Mouse (Mus musculus) hindbrain, embryonic 14.5 days (tissue): ENCODE measurements around the gene Padi4. TPM values are rescaled to one million over a fixed set of nuclear protein-coding genes. Genes with fewer than 3 reads are reported as not detected.

ENCODE experiments used
- ATAC-seq: fragments of 200-750 bp; cut with Nextera tagmentation; 2 replicates; pipeline ENCODE4 v1.8.0; 2017; ENCODE audit warnings: moderate number of reproducible peaks, mild to moderate bottlenecking, moderate TSS enrichment, moderate library complexity; ENCODE audit not compliant: low FRiP score
- DNase-seq: peaks from one replicate; pipeline ENCODE4 v3.0.0-alpha.2; 2015; ENCODE audit warnings: low spot score
- H3K27ac ChIP-seq: fragments of 300-500 bp; sonication (generic); 2 replicates; pipeline ENCODE4 v1.5.1; 2014; ENCODE audit warnings: mild to moderate bottlenecking, moderate library complexity
- H3K27me3 ChIP-seq: fragments of 300-500 bp; sonication (generic); 2 replicates; pipeline ENCODE4 v1.6.1; 2014; ENCODE audit warnings: mild to moderate bottlenecking, low read length, mixed read lengths; ENCODE audit not compliant: control insufficient read depth, insufficient read depth
- H3K36me3 ChIP-seq: fragments of 300-500 bp; sonication (generic); replicated peaks from 2 replicates; pipeline ENCODE4 v1.6.1; 2014; ENCODE audit not compliant: control insufficient read depth, insufficient read depth
- H3K4me1 ChIP-seq: fragments of 300-500 bp; sonication (generic); replicated peaks from 2 replicates; pipeline ENCODE4 v1.6.1; 2014; ENCODE audit warnings: antibody characterized with exemption, low read length, mixed read lengths; ENCODE audit not compliant: control insufficient read depth, insufficient read depth
- H3K4me2 ChIP-seq: fragments of 300-500 bp; sonication (generic); replicated peaks from 2 replicates; pipeline ENCODE4 v1.6.1; 2014; ENCODE audit warnings: mild to moderate bottlenecking, moderate library complexity
- H3K4me3 ChIP-seq: fragments of 300-500 bp; sonication (generic); replicated peaks from 2 replicates; pipeline ENCODE4 v1.5.1; 2014; ENCODE audit warnings: mild to moderate bottlenecking, low read length
- H3K9ac ChIP-seq: fragments of 300-500 bp; sonication (generic); 2 replicates; pipeline ENCODE4 v1.6.1; 2014
- H3K9me3 ChIP-seq: fragments of 300-500 bp; sonication (generic); 2 replicates; pipeline ENCODE4 v1.6.1; 2016; ENCODE audit warnings: low read length; ENCODE audit not compliant: control insufficient read depth
- WGBS: fragments of 180-500 bp; shearing (Covaris S2); extraction: QIAGEN DNeasy Blood & Tissue Kit; methylation state at CpG from one replicate; pipeline ENCODE4 v1.1.7; 2014; 5-methylcytosine and 5-hydroxymethylcytosine counted together
- polyA plus RNA-seq: library from polyadenylated mRNA; unstranded; fragments of >200 nt; fragmentation: Nextera tagmentation; extraction: Ambion mirVana; gene quantifications from 2 replicates; pipeline ENCODE4 v1.2.1, GENCODE M21; 2014

Padi4 gene
- polyA plus RNA-seq, 1 experiment from 2014 or later, result 0.08 TPM

DNA sequence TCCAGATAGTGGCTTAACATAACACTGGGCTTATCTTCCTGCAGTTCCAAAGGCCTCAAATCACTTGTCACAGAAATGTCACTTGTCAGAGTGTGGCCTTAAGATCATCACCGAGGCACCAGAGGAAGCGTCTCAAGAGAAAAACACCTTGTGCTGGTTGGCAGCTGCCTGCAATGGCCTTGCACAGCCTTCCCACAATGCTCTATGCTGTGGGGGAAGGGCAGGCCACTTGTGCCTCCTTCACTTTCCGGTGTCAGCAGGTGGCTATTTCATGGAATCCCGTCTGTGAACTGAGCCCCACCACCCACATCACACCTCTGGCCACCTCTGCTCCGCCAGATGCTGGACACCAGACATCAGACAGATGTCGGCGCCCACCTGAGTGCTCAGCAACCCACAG is 20.7 kb downstream of the Padi4 start:
- no peak for DNase-seq
- no peak overlapping the region for H3K4me2 ChIP-seq
- H3K9me3 ChIP-seq, result no peaks in the 10 kb centered on the region
- no peaks in the 10 kb centered on the region for H3K27me3 ChIP-seq
- no peak for ATAC-seq
- no peak overlapping the region for H3K9ac ChIP-seq
- H3K27ac ChIP-seq, result no peak overlapping the region
- WGBS, result 65% methylated on average over 7 of the region's 7 CpGs
- 0 out of 2 replicates have a peak, but pooled peaks cover 3% of the 10 kb centered on the region for H3K4me1 ChIP-seq
- no peak overlapping the region for H3K4me3 ChIP-seq
- no peaks in the 10 kb centered on the region for H3K36me3 ChIP-seq

DNA sequence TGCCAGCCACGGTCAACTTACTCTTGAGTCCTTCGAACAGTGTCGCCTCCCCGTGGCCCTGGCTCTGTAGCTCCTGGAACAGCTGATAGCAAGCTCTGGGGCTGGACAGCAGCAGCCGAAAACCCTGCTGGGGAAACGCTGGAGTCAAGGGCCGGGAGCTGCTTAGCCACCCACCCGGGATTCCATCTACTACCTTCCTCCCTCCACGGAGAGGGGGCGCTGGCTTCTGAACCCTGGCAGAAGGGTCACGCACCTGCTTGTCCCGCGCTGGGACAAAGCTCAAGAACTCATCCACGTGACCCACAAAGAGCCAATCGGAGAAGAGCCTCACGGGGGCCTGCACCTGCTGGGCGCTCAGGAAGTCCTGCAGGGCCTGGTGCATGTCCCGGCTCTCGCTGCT is 23.7 kb downstream of the Padi4 start:
- Histone ChIP-seq H3K4me2 (peak overlapping the region; percentile 31), H3K4me1 (no peaks in the 10 kb centered on the region), H3K9me3 (no peaks in the 10 kb centered on the region), H3K27me3 (no peaks in the 10 kb centered on the region), H3K9ac (no peak overlapping the region), H3K36me3 (no peaks in the 10 kb centered on the region), H3K27ac (no peak overlapping the region), H3K4me3 (no peak overlapping the region)
- DNase-seq (no peak), ATAC-seq (no peak)
- 10% methylated on average over 19 of the region's 19 CpGs for WGBS

DNA sequence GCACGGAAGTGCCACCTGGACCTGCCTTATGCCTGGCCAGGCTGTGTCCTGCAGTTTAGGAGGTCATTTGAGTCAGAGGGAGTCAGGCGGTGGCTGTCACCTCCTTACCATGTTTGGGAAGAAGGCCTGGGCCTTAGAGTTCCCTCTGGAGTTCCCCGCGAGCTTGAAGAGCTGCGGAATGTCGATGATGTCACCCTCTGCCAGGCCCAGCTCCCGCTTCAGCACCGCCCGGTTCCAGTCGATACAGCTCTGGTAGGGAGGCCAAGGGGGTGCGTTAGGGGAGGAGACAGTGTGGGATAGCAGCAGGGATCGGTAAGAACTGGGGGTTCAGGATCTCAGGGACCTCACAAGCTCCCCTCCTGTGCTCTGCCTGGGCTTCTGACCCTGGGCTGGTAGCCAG is 26.1 kb downstream of the Padi4 start:
- H3K36me3 ChIP-seq, result no peaks in the 10 kb centered on the region
- no peak overlapping the region for H3K4me3 ChIP-seq
- H3K27me3 ChIP-seq, result no peaks in the 10 kb centered on the region
- DNase-seq, result no peak
- no peaks in the 10 kb centered on the region for H3K9me3 ChIP-seq
- no peak overlapping the region for H3K9ac ChIP-seq
- H3K4me2 ChIP-seq, result no peak overlapping the region
- ATAC-seq, result no peak
- no peaks in the 10 kb centered on the region for H3K4me1 ChIP-seq
- no peak overlapping the region for H3K27ac ChIP-seq
- WGBS, result 37% methylated on average over 12 of the region's 12 CpGs

DNA sequence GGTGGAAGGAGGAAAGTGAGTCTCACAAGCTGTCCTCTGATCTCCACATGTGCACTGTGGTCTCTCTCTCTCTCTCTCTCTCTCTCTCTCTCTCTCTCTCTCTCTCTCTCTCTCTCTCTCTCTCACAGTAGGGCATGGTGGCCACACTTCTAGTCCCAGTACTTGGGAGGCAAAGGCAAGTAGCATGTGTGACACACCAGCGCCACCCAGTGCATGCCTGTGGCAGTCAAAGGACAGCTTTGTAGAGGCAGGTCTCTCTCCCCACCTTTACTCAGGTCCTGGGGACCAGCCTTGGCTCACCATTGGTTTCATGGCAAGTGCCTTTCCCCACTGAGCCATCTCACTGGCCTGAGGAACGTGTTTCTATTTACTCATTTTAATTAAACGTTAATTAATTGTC is 29.4 kb downstream of the Padi4 start:
- Histone ChIP-seq H3K9ac (no peak overlapping the region), H3K4me2 (no peak overlapping the region), H3K9me3 (no peaks in the 10 kb centered on the region), H3K27ac (no peak overlapping the region), H3K36me3 (no peaks in the 10 kb centered on the region), H3K4me1 (no peaks in the 10 kb centered on the region), H3K4me3 (no peak overlapping the region), H3K27me3 (no peaks in the 10 kb centered on the region)
- DNase-seq (no peak), ATAC-seq (no peak)
- WGBS, result 23% methylated on average over 3 of the region's 3 CpGs

DNA sequence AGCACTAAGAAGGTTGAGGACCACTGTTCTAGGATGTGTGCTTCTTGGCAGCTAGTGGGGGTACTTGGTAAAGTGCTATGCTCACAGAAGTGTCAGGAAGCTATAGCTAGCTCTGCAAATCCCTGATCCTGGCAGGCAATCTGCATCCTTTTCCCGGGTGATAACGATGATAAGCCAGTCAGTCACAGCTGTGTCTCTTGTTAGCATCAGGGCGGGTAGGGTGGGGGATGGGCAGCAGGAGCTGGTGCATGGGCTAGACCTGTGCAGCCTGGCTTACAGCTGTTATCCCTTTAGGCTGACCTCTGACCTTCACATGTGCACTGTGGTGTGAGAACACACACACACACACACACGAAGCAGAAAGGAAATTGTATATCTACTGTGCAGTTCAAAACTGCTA is 30.9 kb downstream of the Padi4 start:
- WGBS, result 30% methylated on average over 4 of the region's 4 CpGs
- Histone ChIP-seq H3K4me2 (no peak overlapping the region), H3K4me1 (no peaks in the 10 kb centered on the region), H3K9ac (no peak overlapping the region), H3K4me3 (no peak overlapping the region), H3K36me3 (no peaks in the 10 kb centered on the region), H3K9me3 (no peaks in the 10 kb centered on the region), H3K27ac (no peak overlapping the region), H3K27me3 (no peaks in the 10 kb centered on the region)
- no peak for DNase-seq
- ATAC-seq, result no peak

DNA sequence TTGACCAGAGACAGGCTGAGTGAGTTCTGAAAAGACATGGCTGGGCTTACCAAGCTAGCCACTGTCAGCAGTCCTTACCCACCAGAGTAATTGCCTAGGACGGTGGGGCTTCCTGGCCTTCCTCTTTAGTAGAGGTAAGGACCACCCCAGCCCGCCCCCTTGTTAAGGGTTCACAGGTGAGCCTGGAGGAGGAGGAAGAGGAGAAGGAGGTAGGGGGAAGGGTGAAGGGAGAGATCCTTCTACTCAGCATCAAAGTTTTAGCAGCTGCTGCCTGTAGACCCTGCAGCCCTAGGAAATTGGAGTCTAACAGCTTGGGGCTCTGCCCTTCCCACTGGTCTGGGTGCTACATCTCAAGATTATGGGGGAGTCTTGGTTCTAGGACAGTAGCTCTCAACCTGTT is 31.5 kb downstream of the Padi4 start, which contains the start of gene Padi6:
TSS of gene Padi6 (minus strand) at position 101 of the 400 bp plus-strand sequence.
- H3K4me2 ChIP-seq, result no peak within 1 kb of the TSS
- H3K9ac ChIP-seq, result no peak within 1 kb of the TSS
- DNase-seq, result no peak
- H3K4me3 ChIP-seq, result no peak within 1 kb of the TSS
- no peaks in the 10 kb centered on the region for H3K9me3 ChIP-seq
- 88% methylated on average over 2 of the region's 2 CpGs for WGBS
- H3K4me1 ChIP-seq, result no peaks in the 10 kb centered on the region
- no peaks in the 10 kb centered on the region for H3K27me3 ChIP-seq
- H3K27ac ChIP-seq, result no peak within 1 kb of the TSS
- no peaks in the 10 kb centered on the region for H3K36me3 ChIP-seq
- no peak for ATAC-seq

DNA sequence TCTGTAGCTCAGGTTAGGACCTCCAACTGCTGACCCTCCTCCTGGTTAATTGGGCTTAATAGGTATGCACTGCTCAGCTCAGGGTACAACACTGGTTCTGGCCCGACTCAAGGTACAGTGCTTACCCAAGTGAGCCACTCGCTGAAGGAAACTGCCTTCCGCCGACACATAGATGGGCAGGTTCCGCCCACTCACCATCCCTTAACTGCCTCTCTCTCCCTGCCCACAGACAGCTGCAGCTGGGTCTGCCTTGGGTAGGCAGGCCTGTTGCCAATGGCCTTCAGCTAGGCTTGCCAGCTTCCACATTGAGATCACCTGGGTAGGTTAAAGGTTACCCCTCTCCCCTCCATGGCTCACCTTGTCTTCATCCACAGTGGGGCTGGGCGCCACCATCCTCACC is 32.6 kb downstream of the Padi4 start:
- DNase-seq, result no peak

DNA sequence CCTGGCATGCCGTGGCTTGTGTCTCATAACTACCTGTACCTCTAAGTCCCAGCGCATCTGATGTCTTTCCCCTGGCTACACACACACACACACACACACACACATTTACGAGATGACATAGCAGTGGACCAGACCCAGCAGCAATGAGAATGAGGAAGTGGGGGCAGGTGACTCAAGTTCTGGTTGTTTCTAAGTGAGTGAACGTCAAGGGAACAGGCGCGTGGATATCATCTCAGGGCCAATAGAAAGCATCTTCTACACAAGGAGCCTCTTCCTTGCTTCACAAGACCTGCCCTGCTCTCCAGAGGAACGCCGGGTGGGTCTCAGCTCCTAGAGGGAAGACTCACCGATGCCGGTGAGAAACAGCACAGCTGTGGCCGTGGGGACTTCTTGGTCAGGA is 33.4 kb downstream of the Padi4 start:
- H3K27me3 ChIP-seq, result no peaks in the 10 kb centered on the region
- no peak for ATAC-seq
- H3K9ac ChIP-seq, result no peak overlapping the region
- no peak for DNase-seq
- no peaks in the 10 kb centered on the region for H3K9me3 ChIP-seq
- H3K36me3 ChIP-seq, result no peaks in the 10 kb centered on the region
- WGBS, result 89% methylated on average over 11 of the region's 11 CpGs
- no peak overlapping the region for H3K4me3 ChIP-seq
- no peak overlapping the region for H3K27ac ChIP-seq
- no peak overlapping the region for H3K4me2 ChIP-seq
- H3K4me1 ChIP-seq, result no peaks in the 10 kb centered on the region

More for the DNA sequence above, 32.6 kb downstream of the Padi4 start:
- no peak overlapping the region for H3K9ac ChIP-seq
- H3K4me3 ChIP-seq, result no peak overlapping the region
- no peak overlapping the region for H3K27ac ChIP-seq
- no peaks in the 10 kb centered on the region for H3K9me3 ChIP-seq
- H3K4me1 ChIP-seq, result no peaks in the 10 kb centered on the region
- WGBS, result 86% methylated on average over 6 of the region's 6 CpGs
- ATAC-seq, result no peak
- no peaks in the 10 kb centered on the region for H3K27me3 ChIP-seq
- H3K36me3 ChIP-seq, result no peaks in the 10 kb centered on the region
- H3K4me2 ChIP-seq, result no peak overlapping the region

DNA sequence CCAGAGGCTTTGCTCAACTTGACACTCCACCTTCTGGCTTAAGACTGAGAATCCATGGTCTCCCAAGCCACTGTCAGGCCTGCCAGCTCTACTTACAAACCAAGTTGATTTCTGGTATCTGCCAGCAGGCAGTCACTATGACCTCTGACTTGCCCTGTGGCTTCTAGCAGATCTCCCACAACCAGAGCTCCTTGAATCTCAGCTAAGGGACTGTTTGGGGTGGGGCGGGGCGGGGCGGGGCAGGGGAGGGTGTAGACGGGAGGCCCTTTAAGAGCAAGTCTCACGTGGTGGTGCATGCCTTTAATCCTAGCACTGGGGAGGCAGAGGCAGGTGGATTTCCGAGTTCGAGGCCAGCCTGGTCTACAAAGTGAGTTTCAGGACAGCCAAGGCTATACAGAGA is 41.2 kb downstream of the Padi4 start:
- Histone ChIP-seq H3K4me2 (no peak overlapping the region), H3K27ac (no peak overlapping the region), H3K9ac (no peak overlapping the region), H3K27me3 (no peaks in the 10 kb centered on the region), H3K4me3 (no peak overlapping the region), H3K36me3 (no peaks in the 10 kb centered on the region), H3K4me1 (no peaks in the 10 kb centered on the region), H3K9me3 (no peaks in the 10 kb centered on the region)
- ATAC-seq (no peak), DNase-seq (no peak)
- 75% methylated on average over 7 of the region's 7 CpGs for WGBS

DNA sequence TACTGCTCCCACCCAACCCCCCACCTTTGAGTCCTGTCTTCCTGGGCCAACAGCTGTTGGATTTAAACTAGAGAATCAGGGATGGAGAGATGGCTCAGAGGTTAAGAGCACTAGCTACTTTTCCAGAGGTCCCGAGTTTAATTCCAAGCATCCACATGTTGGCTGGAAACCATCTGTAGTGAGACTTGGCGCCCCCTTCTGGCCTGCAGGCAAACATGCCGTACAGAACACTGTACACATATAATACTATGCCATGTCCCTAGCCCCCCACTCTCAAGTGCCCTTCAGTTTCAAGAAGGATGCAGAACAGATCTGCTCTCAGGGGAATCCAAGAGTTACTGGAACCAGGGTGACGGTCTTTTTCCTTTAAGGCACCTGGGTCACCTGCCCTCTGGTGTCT is 42.4 kb downstream of the Padi4 start:
- H3K4me1 ChIP-seq, result no peaks in the 10 kb centered on the region
- H3K36me3 ChIP-seq, result no peaks in the 10 kb centered on the region
- no peak overlapping the region for H3K4me2 ChIP-seq
- no peak for ATAC-seq
- no peak overlapping the region for H3K4me3 ChIP-seq
- DNase-seq, result no peak
- no peaks in the 10 kb centered on the region for H3K27me3 ChIP-seq
- no peaks in the 10 kb centered on the region for H3K9me3 ChIP-seq
- WGBS, result 85% methylated on average over 4 of the region's 4 CpGs
- H3K27ac ChIP-seq, result no peak overlapping the region
- no peak overlapping the region for H3K9ac ChIP-seq
